Comparison of ENCODE assay signal across 8 mouse cellular contexts in genomic region chr13:46419648-46420047, GRCm38 (mm10). TPM values are rescaled to one million over a fixed set of nuclear protein-coding genes. Genes with fewer than 3 reads are reported as not detected.
DNase-seq lines count a peak whose midpoint lies in the region; ATAC-seq and TF ChIP-seq lines count a peak whose summit lies in the region.

No protein-coding gene starts in this region.

- peaks cover 28% of the 10 kb centered on the region for H3K27me3 ChIP-seq in liver, embryonic 11.5 days (replicated peaks; ENCODE audit: control insufficient read depth, insufficient read depth, low read length)
- peaks cover 20% of the 10 kb centered on the region for H3K27me3 ChIP-seq in forebrain, embryonic 10.5 days (ENCODE audit: poor library complexity, severe bottlenecking)
- no peaks in the 10 kb centered on the region for H3K27me3 ChIP-seq in hindbrain, postnatal 0 days (ENCODE audit: insufficient read depth, low read length)
- no peaks in the 10 kb centered on the region for H3K27me3 ChIP-seq in neural tube, embryonic 14.5 days (ENCODE audit: control insufficient read depth, insufficient read depth, low read length)

- no peaks in the 10 kb centered on the region for H3K36me3 ChIP-seq in liver, embryonic 11.5 days (ENCODE audit: control insufficient read depth, insufficient read depth, low read length)
- H3K36me3 ChIP-seq in forebrain, embryonic 10.5 days (replicated peaks): peaks cover 22% of the 10 kb centered on the region
- no peaks in the 10 kb centered on the region for H3K36me3 ChIP-seq in hindbrain, postnatal 0 days (ENCODE audit: insufficient read depth, low read length)
- no peaks in the 10 kb centered on the region for H3K36me3 ChIP-seq in neural tube, embryonic 14.5 days (ENCODE audit: control insufficient read depth, insufficient read depth, low read length)

- peak overlapping the region; percentile 6; the same call in 1 of the 2 replicates for H3K4me2 ChIP-seq in liver, embryonic 11.5 days
- H3K4me2 ChIP-seq in hindbrain, postnatal 0 days (ENCODE audit: low read depth, low read length): peak overlapping the region; percentile 95
- peak overlapping the region; percentile 82 for H3K4me2 ChIP-seq in neural tube, embryonic 14.5 days (ENCODE audit: low read depth, low read length)

- TF ChIP-seq CTCF in hindbrain, postnatal 0 days (IDR thresholded peaks at IDR 0.05; ENCODE audit: low read depth): no peak

- no peak overlapping the region for H3K27ac ChIP-seq in liver, embryonic 11.5 days (ENCODE audit: low read depth, low read length)
- H3K27ac ChIP-seq in forebrain, embryonic 10.5 days: peak overlapping the region; percentile 87
- peak overlapping the region; percentile 41; the same call in 1 of the 2 replicates for H3K27ac ChIP-seq in hindbrain, postnatal 0 days
- H3K27ac ChIP-seq in neural tube, embryonic 14.5 days (ENCODE audit: low read depth, low read length): no peak overlapping the region; the same call in 1 of the 2 replicates

- H3K4me3 ChIP-seq in liver, embryonic 11.5 days (ENCODE audit: low read depth, low read length): no peak overlapping the region
- peak overlapping the region; percentile 67 for H3K4me3 ChIP-seq in forebrain, embryonic 10.5 days
- H3K4me3 ChIP-seq in hindbrain, postnatal 0 days (ENCODE audit: low read length): peak overlapping the region; percentile 72
- peak overlapping the region; percentile 71 for H3K4me3 ChIP-seq in neural tube, embryonic 14.5 days (ENCODE audit: low read depth, low read length)

- no peaks in the 10 kb centered on the region for H3K9me3 ChIP-seq in liver, embryonic 11.5 days (ENCODE audit: control insufficient read depth, low read length)
- no peaks in the 10 kb centered on the region for H3K9me3 ChIP-seq in forebrain, embryonic 10.5 days
- no peaks in the 10 kb centered on the region for H3K9me3 ChIP-seq in hindbrain, postnatal 0 days (ENCODE audit: low read length)
- no peaks in the 10 kb centered on the region for H3K9me3 ChIP-seq in neural tube, embryonic 14.5 days (ENCODE audit: control insufficient read depth, low read length)

- no peak for ATAC-seq in liver, embryonic 11.5 days (replicated peaks; ENCODE audit: low FRiP score)
- ATAC-seq in hindbrain, postnatal 0 days: no peak
- no peak for ATAC-seq in neural tube, embryonic 14.5 days (ENCODE audit: low read depth)

- WGBS in liver, embryonic 11.5 days: 18% methylated on average over 7 of the region's 7 CpGs
- WGBS in forebrain, embryonic 10.5 days: 3% methylated on average over 7 of the region's 7 CpGs
- 10% methylated on average over 7 of the region's 7 CpGs for WGBS in hindbrain, postnatal 0 days
- 6% methylated on average over 7 of the region's 7 CpGs for WGBS in neural tube, embryonic 14.5 days

- no peaks in the 10 kb centered on the region for H3K4me1 ChIP-seq in liver, embryonic 11.5 days (replicated peaks; ENCODE audit: control insufficient read depth, insufficient read depth, low read length)
- peaks cover 26% of the 10 kb centered on the region for H3K4me1 ChIP-seq in forebrain, embryonic 10.5 days
- H3K4me1 ChIP-seq in hindbrain, postnatal 0 days (ENCODE audit: insufficient read depth, low read length): no peaks in the 10 kb centered on the region
- H3K4me1 ChIP-seq in neural tube, embryonic 14.5 days (ENCODE audit: control insufficient read depth, insufficient read depth, low read length): no peaks in the 10 kb centered on the region

- H3K9ac ChIP-seq in liver, embryonic 11.5 days (ENCODE audit: low read depth, low read length): no peak overlapping the region
- peak overlapping the region; percentile 46 for H3K9ac ChIP-seq in hindbrain, postnatal 0 days (replicated peaks; ENCODE audit: low read length)
- H3K9ac ChIP-seq in neural tube, embryonic 14.5 days (replicated peaks; ENCODE audit: low read depth, low read length): 0 out of 2 replicates have a peak overlapping the region, but pooled peaks have one; percentile 26

- no peak for DNase-seq in liver, embryonic 11.5 days (ENCODE audit: low spot score)
- DNase-seq in liver: no peak
- DNase-seq in forebrain, embryonic 10.5 days (ENCODE audit: extremely low spot score, low spot score): no peak
- DNase-seq in hindbrain, postnatal 0 days (ENCODE audit: low spot score): no peak
- no peak for DNase-seq in left cerebral cortex, adult 18-20 months (ENCODE audit: low spot score in 2 of 2)
- no peak for DNase-seq in cerebellum, adult 18-20 months
- no peak for DNase-seq in urinary bladder, postnatal 4 days (ENCODE audit: low spot score in 2 of 2)

RNA-seq across cellular contexts. Expression of gene Rbm24, which starts 1.4 kb away (rescaled TPM):
- 0.52 and 1.1 TPM in 2 replicates for polyA plus RNA-seq in liver, embryonic 11.5 days (2014; fragmentation: Nextera tagmentation; extraction: Ambion mirVana)
- 1.4 and 1.5 TPM in 2 replicates for polyA plus RNA-seq in forebrain, embryonic 10.5 days (2016; fragmentation: Nextera tagmentation; extraction: Ambion mirVana)
- total RNA-seq in hindbrain, postnatal 0 days (2014; rRNA removed): 22.1 and 22.9 TPM in 2 replicates
- 1.9 and 2.8 TPM in 2 replicates for polyA plus RNA-seq in hindbrain, postnatal 0 days (2015; fragmentation: Nextera tagmentation; extraction: Ambion mirVana)
- 2.7 and 3.5 TPM in 2 replicates for polyA plus RNA-seq in neural tube, embryonic 14.5 days (2014; fragmentation: Nextera tagmentation; extraction: Ambion mirVana)
- 10 to 100 TPM; 25.0 to 33.0 TPM for total RNA-seq in left cerebral cortex, adult 18-20 months (2021)

Comparison
In these comparisons a context has a peak if more than half of its experiments do, and no peak if none do; other contexts are left out.
1. H3K27ac ChIP-seq: peak in forebrain, embryonic 10.5 days (single experiment) and hindbrain, postnatal 0 days (single experiment); none in liver, embryonic 11.5 days (single experiment) and neural tube, embryonic 14.5 days (single experiment).
2. H3K4me2 ChIP-seq: peak in every context shown above with its lines; median percentile 95 in hindbrain, postnatal 0 days; 82 in neural tube, embryonic 14.5 days; 6 in liver, embryonic 11.5 days.